Mouse (Mus musculus) olfactory bulb, adult 2 months (tissue): ENCODE measurements around the gene Nkd1.

Experiments used
- CTCF ChIP-seq: fragments of 200-500 bp; IDR thresholded peaks from 2 replicates; pipeline ENCODE4 v1.5.1; 2012; ENCODE audit warnings: low read depth, mild to moderate bottlenecking, low read length, moderate library complexity; ENCODE audit not compliant: insufficient read depth
- POLR2A ChIP-seq: fragments of 200-500 bp; IDR thresholded peaks from 2 replicates; pipeline ENCODE4 v1.6.1; 2012; ENCODE audit warnings: mild to moderate bottlenecking, low read depth, low read length, moderate library complexity; ENCODE audit not compliant: insufficient read depth

DNA sequence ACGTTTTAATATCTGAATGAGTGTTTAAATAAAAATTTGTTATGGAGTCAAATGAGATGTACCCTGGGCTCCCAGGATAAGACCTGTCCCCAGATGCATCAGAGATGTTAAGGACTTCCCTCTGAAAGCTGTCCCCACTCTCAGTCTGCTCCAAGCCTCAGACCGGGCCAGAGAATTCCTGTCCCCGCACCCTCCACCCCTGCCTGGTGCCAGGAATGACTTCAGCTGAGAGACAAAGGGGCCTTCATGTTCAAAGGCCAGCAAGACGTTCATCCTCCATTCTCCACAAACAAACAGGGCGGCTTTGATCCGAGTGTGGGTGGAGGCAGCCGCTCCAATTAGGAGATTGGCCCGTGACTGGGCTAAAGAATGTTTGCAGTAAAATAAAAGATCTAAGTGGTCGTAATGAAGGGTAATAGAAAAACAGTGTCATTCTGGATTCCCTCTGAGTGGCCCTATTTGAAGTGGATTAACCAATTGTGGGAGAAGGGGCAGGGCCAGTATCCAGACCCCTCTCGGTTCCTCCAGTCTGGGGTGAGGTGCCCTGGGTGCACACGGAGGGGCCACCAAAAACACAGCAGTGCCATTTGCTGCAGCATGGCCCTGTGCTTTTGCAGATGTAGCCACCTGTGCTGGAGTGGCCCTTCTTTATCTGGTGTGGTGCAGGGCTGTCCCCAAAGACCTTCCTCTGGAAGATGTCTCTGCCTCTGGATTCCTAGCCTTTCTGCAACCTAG, 25.9 kb upstream of the Nkd1 start:
- TF ChIP-seq POLR2A (no peak), CTCF (no peak)
